In genomic region chr3:96560881-96561668, GRCm38 (mm10) we compare ENCODE assay signal across 8 mouse cellular contexts. TPM values are rescaled to one million over a fixed set of nuclear protein-coding genes. Genes with fewer than 3 reads are reported as not detected.
DNase-seq lines count a peak whose midpoint lies in the region; ATAC-seq and TF ChIP-seq lines count a peak whose summit lies in the region.
"Had no signal": no experiment of that assay in that cellular context is flagged by ENCODE, and none has a peak within 500 bp of the region (broad histone marks: within the 10 kb centered on the region; RNA-seq: fewer than 3 reads in every experiment).

No protein-coding gene starts in this region.

- TF ChIP-seq CTCF in E14TG2a.4 (conservative IDR thresholded peaks at IDR 0.05; ENCODE audit: low read length): no peak
- TF ChIP-seq CTCF in liver, embryonic 14.5 days (IDR thresholded peaks at IDR 0.05; ENCODE audit: low read depth): no peak

- intact Hi-C loops in heart, postnatal 36 days (cut with DNase I): no loop called here

- no peak overlapping the region; the same call in 1 of the 2 replicates for H3K27ac ChIP-seq in liver, embryonic 14.5 days

- TF ChIP-seq EP300 in liver, embryonic 14.5 days (IDR thresholded peaks at IDR 0.05; ENCODE audit: low read depth): no peak

- peak overlapping the region; percentile 93 for H3K4me3 ChIP-seq in E14TG2a.4 (replicated peaks; ENCODE audit: low read length)
- peak overlapping the region; percentile 89 to 99 for H3K4me3 ChIP-seq in liver, embryonic 14.5 days (ENCODE audit: insufficient read depth in 1 of 2, low read depth in 2 of 2, low read length in 2 of 2)

- H3K36me3 ChIP-seq in E14TG2a.4 (ENCODE audit: insufficient read depth, low read length): peaks cover 35% of the 10 kb centered on the region
- peaks cover 15% of the 10 kb centered on the region for H3K36me3 ChIP-seq in liver, embryonic 14.5 days (replicated peaks; ENCODE audit: control insufficient read depth, insufficient read depth, low read depth)

- no peaks in the 10 kb centered on the region for H3K27me3 ChIP-seq in E14TG2a.4 (ENCODE audit: insufficient read depth, low read length)
- no peaks in the 10 kb centered on the region for H3K27me3 ChIP-seq in liver, embryonic 14.5 days (ENCODE audit: control insufficient read depth, insufficient read depth, low read length)

- H3K9ac ChIP-seq in liver, embryonic 14.5 days (replicated peaks): no peak overlapping the region

- no peak for ATAC-seq in liver, embryonic 14.5 days (ENCODE audit: insufficient read depth)
- no peak for ATAC-seq in megakaryocyte-erythroid progenitor cell, adult 5-6 weeks (replicated peaks; ENCODE audit: low FRiP score, low TSS enrichment, poor library complexity, severe bottlenecking)
- no peak for ATAC-seq in activated CD4-positive, CD25-positive, alpha-beta regulatory T cell, adult 4 months

- WGBS in liver, embryonic 14.5 days (ENCODE audit: insufficient replicate concordance): 59% methylated on average over 9 of the region's 9 CpGs

- H3K9me3 ChIP-seq in E14TG2a.4 (ENCODE audit: low read length): no peaks in the 10 kb centered on the region
- no peaks in the 10 kb centered on the region for H3K9me3 ChIP-seq in liver, embryonic 14.5 days (ENCODE audit: control insufficient read depth, low read length)

- DNase-seq in B cell, adult 2 months: peak; percentile 48 to 54
- peak; percentile 41 to 69 for DNase-seq in heart, postnatal 36 days
- DNase-seq in liver, embryonic 14.5 days (ENCODE audit: low read depth in 3 of 3, low spot score in 3 of 3): no peak
- no peak for DNase-seq in thymus, postnatal 25 days

- peak overlapping the region; percentile 99 for H3K4me2 ChIP-seq in liver, embryonic 14.5 days (ENCODE audit: low read depth)

- H3K4me1 ChIP-seq in E14TG2a.4 (replicated peaks; ENCODE audit: low read depth, low read length): peaks cover 75% of the 10 kb centered on the region
- H3K4me1 ChIP-seq in liver, embryonic 14.5 days (replicated peaks; ENCODE audit: control insufficient read depth in 2 of 2, insufficient read depth in 2 of 2, low read length in 1 of 2): peaks cover 17 to 33% of the 10 kb centered on the region in 2 experiments

RNA-seq across cellular contexts. Expression of gene Txnip, which starts 3.3 kb away (rescaled TPM):
- total RNA-seq in heart, postnatal 36 days (2021): 1,000 to 10,000 TPM in 1 of 2 experiments, 100 to 1,000 TPM in 1; 646 to 1,158 TPM
- 33.2 and 42.8 TPM in 2 replicates for polyA plus RNA-seq in liver, embryonic 14.5 days (2012; rRNA removed)
- 31.9 and 32.5 TPM in 2 replicates for polyA plus RNA-seq in liver, embryonic 14.5 days (2014; fragmentation: Nextera tagmentation; extraction: Ambion mirVana)
- total RNA-seq in megakaryocyte-erythroid progenitor cell, adult 5-6 weeks (2014; fragmentation: Nextera tagmentation): 257 and 274 TPM in 2 replicates
- total RNA-seq in megakaryocyte-erythroid progenitor cell, adult 5-6 weeks (2017): 121 and 224 TPM in 2 replicates
- polyA plus RNA-seq in activated CD4-positive, CD25-positive, alpha-beta regulatory T cell, adult 4 months (2017; shearing (Covaris generic)): 100 to 1,000 TPM; 276 to 326 TPM

RNA-seq across cellular contexts. Expression of gene Gm16253, which starts 15.7 kb away (rescaled TPM):
- total RNA-seq in heart, postnatal 36 days (2021): 1 to 10 TPM in 1 of 2 experiments, under 1 TPM in 1; 0.89 to 2.8 TPM
- polyA plus RNA-seq in liver, embryonic 14.5 days (2012; rRNA removed): not detected in 2 replicates
- polyA plus RNA-seq in liver, embryonic 14.5 days (2014; fragmentation: Nextera tagmentation; extraction: Ambion mirVana): not detected in 2 replicates
- total RNA-seq in megakaryocyte-erythroid progenitor cell, adult 5-6 weeks (2014; fragmentation: Nextera tagmentation): not detected in 2 replicates
- not detected in 2 replicates for total RNA-seq in megakaryocyte-erythroid progenitor cell, adult 5-6 weeks (2017)
- not detected for polyA plus RNA-seq in activated CD4-positive, CD25-positive, alpha-beta regulatory T cell, adult 4 months (2017; shearing (Covaris generic))
- polyA plus RNA-seq: embryonic facial prominence, embryonic 11.5 days had no signal

RNA-seq across cellular contexts. Expression of gene Polr3gl, which starts 32.9 kb away (rescaled TPM):
- total RNA-seq in heart, postnatal 36 days (2021): 10 to 100 TPM; 30.3 to 33.0 TPM
- polyA plus RNA-seq in liver, embryonic 14.5 days (2012; rRNA removed): 6.2 and 11.8 TPM in 2 replicates
- 3.0 and 3.3 TPM in 2 replicates for polyA plus RNA-seq in liver, embryonic 14.5 days (2014; fragmentation: Nextera tagmentation; extraction: Ambion mirVana)
- total RNA-seq in megakaryocyte-erythroid progenitor cell, adult 5-6 weeks (2014; fragmentation: Nextera tagmentation): 18.4 and 38.1 TPM in 2 replicates
- total RNA-seq in megakaryocyte-erythroid progenitor cell, adult 5-6 weeks (2017): 56.0 and 72.8 TPM in 2 replicates
- polyA plus RNA-seq in activated CD4-positive, CD25-positive, alpha-beta regulatory T cell, adult 4 months (2017; shearing (Covaris generic)): 10 to 100 TPM; 25.1 to 35.6 TPM

RNA-seq across cellular contexts. Expression of gene Ankrd34a, which starts 35.4 kb away (rescaled TPM):
- total RNA-seq in heart, postnatal 36 days (2021): 1 to 10 TPM; 1.3 to 2.2 TPM
- 0.08 TPM in 2 replicates for polyA plus RNA-seq in liver, embryonic 14.5 days (2012; rRNA removed)
- not detected in 2 replicates for polyA plus RNA-seq in liver, embryonic 14.5 days (2014; fragmentation: Nextera tagmentation; extraction: Ambion mirVana)
- not detected in 2 replicates for total RNA-seq in megakaryocyte-erythroid progenitor cell, adult 5-6 weeks (2014; fragmentation: Nextera tagmentation)
- not detected in 2 replicates for total RNA-seq in megakaryocyte-erythroid progenitor cell, adult 5-6 weeks (2017)
- polyA plus RNA-seq in activated CD4-positive, CD25-positive, alpha-beta regulatory T cell, adult 4 months (2017; shearing (Covaris generic)): not detected

RNA-seq across cellular contexts. Expression of gene Hfe2, which starts 36.1 kb away (rescaled TPM):
- 100 to 1,000 TPM; 261 to 293 TPM for total RNA-seq in heart, postnatal 36 days (2021)
- polyA plus RNA-seq in liver, embryonic 14.5 days (2012; rRNA removed): 3.8 and 4.5 TPM in 2 replicates
- 4.3 and 4.4 TPM in 2 replicates for polyA plus RNA-seq in liver, embryonic 14.5 days (2014; fragmentation: Nextera tagmentation; extraction: Ambion mirVana)
- not detected in 2 replicates for total RNA-seq in megakaryocyte-erythroid progenitor cell, adult 5-6 weeks (2014; fragmentation: Nextera tagmentation)
- total RNA-seq in megakaryocyte-erythroid progenitor cell, adult 5-6 weeks (2017): not detected in 2 replicates
- not detected for polyA plus RNA-seq in activated CD4-positive, CD25-positive, alpha-beta regulatory T cell, adult 4 months (2017; shearing (Covaris generic))

Comparison
In these comparisons a context has a peak if more than half of its experiments do, and no peak if none do; other contexts are left out.
1. DNase-seq: peak in B cell, adult 2 months (2 of 2) and heart, postnatal 36 days (2 of 2); none in liver, embryonic 14.5 days (0 of 3) and thymus, postnatal 25 days (single experiment).